Mouse (Mus musculus) forebrain, embryonic 10.5 days (tissue): ENCODE results near the gene Thnsl2. TPM values are rescaled to one million over a fixed set of nuclear protein-coding genes. Genes with fewer than 3 reads are reported as not detected.
A peak's percentile ranks its signal among the peaks of the same experiment; 100 is the strongest.

Experiments used
- DNase-seq: peaks from one replicate; pipeline ENCODE4 v3.0.0-alpha.2; 2017; ENCODE audit warnings: low spot score; ENCODE audit errors: extremely low spot score
- H3K27ac ChIP-seq: fragments of 300-500 bp; sonication (generic); 2 replicates; pipeline ENCODE4 v1.5.1; 2016; ENCODE audit warnings: mild to moderate bottlenecking
- H3K27me3 ChIP-seq: fragments of 300-500 bp; sonication (generic); 2 replicates; pipeline ENCODE4 v1.6.1; 2016; ENCODE audit warnings: mild to moderate bottlenecking; ENCODE audit not compliant: poor library complexity, severe bottlenecking
- H3K36me3 ChIP-seq: fragments of 300-500 bp; sonication (generic); replicated peaks from 2 replicates; pipeline ENCODE4 v1.6.1; 2016; ENCODE audit warnings: mild to moderate bottlenecking, moderate library complexity
- H3K4me1 ChIP-seq: fragments of 300-500 bp; sonication (generic); 2 replicates; pipeline ENCODE4 v1.6.1; 2016
- H3K4me3 ChIP-seq: fragments of 300-500 bp; sonication (generic); 2 replicates; pipeline ENCODE4 v1.5.1; 2016; ENCODE audit warnings: mild to moderate bottlenecking, moderate library complexity
- H3K9me3 ChIP-seq: fragments of 300-500 bp; sonication (generic); 2 replicates; pipeline ENCODE4 v1.6.1; 2016; ENCODE audit warnings: mild to moderate bottlenecking, moderate library complexity
- WGBS: fragments of 180-500 bp; shearing (Covaris S2); methylation state at CpG from one replicate; pipeline ENCODE4 v1.1.7; 2016; 5-methylcytosine and 5-hydroxymethylcytosine counted together
- polyA plus RNA-seq: library from polyadenylated mRNA; unstranded; fragments of >200 nt; fragmentation: Nextera tagmentation; extraction: Ambion mirVana; gene quantifications from 2 replicates; pipeline ENCODE4 v1.2.1, GENCODE M21; 2016

The Thnsl2 gene
- polyA plus RNA-seq, 1 experiment from 2014 or later = 4.7 TPM

DNA sequence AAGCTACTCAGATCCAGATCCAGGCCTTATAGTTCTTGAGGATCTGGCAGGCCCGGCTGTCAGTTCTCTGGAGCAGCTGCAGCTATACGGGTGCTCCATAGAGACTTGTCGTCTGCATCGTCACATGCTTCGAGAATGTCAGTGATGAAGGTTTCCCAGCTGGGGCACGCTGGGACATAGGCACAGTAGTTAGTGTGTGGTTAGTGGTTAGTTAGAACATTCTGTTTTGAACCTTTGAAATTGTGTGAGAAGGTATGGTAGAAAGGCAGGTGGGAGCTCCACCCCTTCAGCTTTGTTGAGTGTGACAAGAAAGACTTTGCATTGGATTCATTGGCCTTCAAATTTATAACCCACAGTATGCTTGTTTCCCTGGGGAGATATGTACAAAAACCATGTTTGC, 10.6 kb upstream of the Thnsl2 start:
- H3K36me3 ChIP-seq = no peaks in the 10 kb centered on the region
- H3K4me1 ChIP-seq = peaks cover 6% of the 10 kb centered on the region
- 88% methylated on average over 6 of the region's 6 CpGs for WGBS
- H3K9me3 ChIP-seq = no peaks in the 10 kb centered on the region
- no peak for DNase-seq
- no peaks in the 10 kb centered on the region for H3K27me3 ChIP-seq
- H3K4me3 ChIP-seq = no peak overlapping the region
- H3K27ac ChIP-seq = no peak overlapping the region

DNA sequence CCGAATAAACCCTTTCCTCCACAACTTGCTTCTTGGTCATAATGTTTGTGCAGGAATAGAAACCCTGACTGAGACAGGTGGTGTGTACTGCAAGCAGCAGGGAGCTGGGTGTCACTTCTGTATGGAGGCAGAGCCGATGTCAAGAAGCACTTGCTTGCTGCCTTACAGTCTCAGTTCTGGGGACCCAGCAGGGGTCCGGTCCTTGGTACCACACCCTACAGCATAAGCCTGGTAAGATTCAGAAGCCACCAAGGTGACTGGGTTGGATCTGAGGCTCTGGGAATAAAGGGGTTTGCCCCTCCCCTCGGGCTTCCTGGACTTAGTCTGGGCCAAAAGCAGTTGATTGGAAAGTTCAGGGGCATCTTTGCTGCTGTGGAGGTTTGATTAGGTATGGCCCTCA, 9.2 kb upstream of the Thnsl2 start:
- DNase-seq = no peak
- H3K4me3 ChIP-seq = no peak overlapping the region
- no peaks in the 10 kb centered on the region for H3K27me3 ChIP-seq
- 91% methylated on average over 4 of the region's 4 CpGs for WGBS
- H3K27ac ChIP-seq = no peak overlapping the region
- no peaks in the 10 kb centered on the region for H3K9me3 ChIP-seq
- no peaks in the 10 kb centered on the region for H3K36me3 ChIP-seq
- peaks cover 6% of the 10 kb centered on the region for H3K4me1 ChIP-seq

DNA sequence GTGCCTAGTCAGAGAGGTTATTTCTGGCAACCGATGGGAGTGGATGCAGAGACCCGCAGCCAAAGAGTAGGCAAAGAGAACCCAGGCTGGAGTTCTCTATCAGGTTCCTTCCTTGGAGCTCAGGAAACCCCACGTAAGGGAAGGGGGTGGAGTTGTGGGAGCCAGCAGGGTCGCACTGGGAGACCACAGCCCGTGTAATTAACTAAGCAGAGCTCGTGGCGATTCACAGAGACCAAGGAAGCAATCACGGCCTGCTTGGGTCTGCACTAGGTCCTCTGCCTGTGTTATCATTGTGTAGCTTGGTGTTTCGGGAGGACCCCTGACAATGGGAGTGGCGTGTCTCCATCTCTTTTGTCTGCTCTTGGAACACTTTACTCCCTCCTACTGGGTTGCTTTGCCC, 6.9 kb upstream of the Thnsl2 start:
- H3K9me3 ChIP-seq = no peaks in the 10 kb centered on the region
- H3K36me3 ChIP-seq = no peaks in the 10 kb centered on the region
- H3K4me3 ChIP-seq = no peak overlapping the region
- WGBS = 32% methylated on average over 10 of the region's 10 CpGs
- peaks cover 6% of the 10 kb centered on the region for H3K4me1 ChIP-seq
- DNase-seq = no peak
- H3K27me3 ChIP-seq = no peaks in the 10 kb centered on the region
- H3K27ac ChIP-seq = no peak overlapping the region

DNA sequence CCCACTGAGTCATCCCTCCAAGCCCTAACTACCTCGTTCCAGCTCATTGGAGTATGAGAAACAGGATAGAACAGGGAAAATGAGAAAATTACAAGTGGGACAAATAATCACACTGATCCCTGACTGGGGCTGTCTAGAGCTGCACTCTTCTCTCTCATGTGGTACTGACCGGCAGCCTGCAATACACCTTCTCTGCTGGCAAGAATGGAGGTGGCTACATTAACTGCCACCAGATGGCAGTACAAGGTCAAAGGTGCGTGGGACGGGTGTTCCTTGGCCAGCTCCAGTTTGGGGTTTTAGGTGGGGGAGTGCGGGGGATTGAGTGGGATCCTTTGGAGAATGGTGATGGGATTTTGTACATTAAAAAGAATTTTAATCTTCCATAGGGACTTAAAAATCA, 5.3 kb upstream of the Thnsl2 start:
- WGBS = 12% methylated on average over 5 of the region's 5 CpGs
- H3K4me3 ChIP-seq = no peak overlapping the region
- no peaks in the 10 kb centered on the region for H3K36me3 ChIP-seq

DNA sequence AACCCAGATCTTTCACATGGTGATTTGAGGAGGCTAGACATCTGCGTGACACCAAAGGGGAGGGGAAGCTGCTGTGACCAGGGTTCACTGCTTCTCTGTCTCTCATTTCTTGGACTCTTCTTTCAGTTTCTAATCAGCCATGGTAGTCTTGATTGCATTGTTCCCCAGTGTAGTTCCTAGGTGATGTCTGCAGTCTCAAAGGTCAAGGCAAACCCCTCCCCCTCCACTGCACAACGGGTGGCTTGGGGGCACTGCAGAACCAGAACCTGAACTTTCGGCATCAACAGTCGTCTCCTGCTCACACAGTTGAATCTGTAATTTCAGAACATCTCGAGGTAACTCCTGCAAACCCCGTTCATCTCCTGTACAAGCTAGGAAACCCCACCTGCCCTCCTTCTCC, 4.1 kb upstream of the Thnsl2 start:
- DNase-seq = no peak
- H3K9me3 ChIP-seq = no peaks in the 10 kb centered on the region
- no peaks in the 10 kb centered on the region for H3K36me3 ChIP-seq
- no peaks in the 10 kb centered on the region for H3K27me3 ChIP-seq
- no peak overlapping the region for H3K27ac ChIP-seq
- 82% methylated on average over 6 of the region's 6 CpGs for WGBS
- H3K4me3 ChIP-seq = no peak overlapping the region
- H3K4me1 ChIP-seq = peaks cover 15% of the 10 kb centered on the region

More for the DNA sequence above, 5.3 kb upstream of the Thnsl2 start:
- Histone ChIP-seq H3K27ac (no peak overlapping the region), H3K27me3 (no peaks in the 10 kb centered on the region), H3K9me3 (no peaks in the 10 kb centered on the region), H3K4me1 (peaks cover 6% of the 10 kb centered on the region)
- peak; percentile 66 for DNase-seq

DNA sequence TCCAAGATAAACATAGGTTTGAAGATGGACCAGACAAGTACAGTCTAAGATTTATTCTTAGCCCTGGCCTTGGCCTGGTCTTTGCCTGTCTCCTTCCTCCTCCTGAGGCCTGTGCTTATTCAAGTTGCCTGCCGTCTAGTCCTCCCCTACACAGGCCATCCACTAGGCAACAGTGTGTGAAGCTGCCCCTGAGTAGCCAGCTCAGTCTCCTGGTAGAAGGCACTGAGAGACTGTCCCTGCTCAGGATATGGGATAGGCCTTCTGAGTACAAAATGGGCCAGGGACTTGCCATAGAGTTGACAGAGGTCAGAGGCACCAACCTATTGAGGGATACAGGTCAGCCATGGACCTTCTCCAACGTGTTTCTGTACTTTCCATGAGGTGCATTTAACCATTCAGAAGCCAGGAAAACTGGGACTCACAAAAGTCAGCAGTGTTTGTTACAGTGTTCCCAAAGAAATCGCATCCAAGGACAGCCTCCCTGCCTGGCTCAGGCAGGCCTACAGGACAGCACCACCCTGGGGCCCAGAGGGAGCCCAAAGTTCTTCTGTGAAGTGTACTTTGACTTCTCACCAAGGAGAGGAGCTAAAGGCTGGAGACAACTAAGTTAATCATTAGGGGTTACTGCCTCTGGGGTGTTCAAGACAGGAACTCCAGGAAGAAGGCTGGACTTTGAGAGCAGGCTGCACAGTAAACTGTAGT, 1.2 kb upstream of the Thnsl2 start:
- WGBS = 77% methylated on average over 3 of the region's 3 CpGs
- Histone ChIP-seq H3K4me1 (peaks cover 14% of the 10 kb centered on the region), H3K27ac (no peak overlapping the region), H3K9me3 (no peaks in the 10 kb centered on the region; the same call in 1 of the 2 replicates), H3K27me3 (peaks cover 14% of the 10 kb centered on the region), H3K36me3 (no peaks in the 10 kb centered on the region), H3K4me3 (no peak overlapping the region)
- DNase-seq = no peak

DNA sequence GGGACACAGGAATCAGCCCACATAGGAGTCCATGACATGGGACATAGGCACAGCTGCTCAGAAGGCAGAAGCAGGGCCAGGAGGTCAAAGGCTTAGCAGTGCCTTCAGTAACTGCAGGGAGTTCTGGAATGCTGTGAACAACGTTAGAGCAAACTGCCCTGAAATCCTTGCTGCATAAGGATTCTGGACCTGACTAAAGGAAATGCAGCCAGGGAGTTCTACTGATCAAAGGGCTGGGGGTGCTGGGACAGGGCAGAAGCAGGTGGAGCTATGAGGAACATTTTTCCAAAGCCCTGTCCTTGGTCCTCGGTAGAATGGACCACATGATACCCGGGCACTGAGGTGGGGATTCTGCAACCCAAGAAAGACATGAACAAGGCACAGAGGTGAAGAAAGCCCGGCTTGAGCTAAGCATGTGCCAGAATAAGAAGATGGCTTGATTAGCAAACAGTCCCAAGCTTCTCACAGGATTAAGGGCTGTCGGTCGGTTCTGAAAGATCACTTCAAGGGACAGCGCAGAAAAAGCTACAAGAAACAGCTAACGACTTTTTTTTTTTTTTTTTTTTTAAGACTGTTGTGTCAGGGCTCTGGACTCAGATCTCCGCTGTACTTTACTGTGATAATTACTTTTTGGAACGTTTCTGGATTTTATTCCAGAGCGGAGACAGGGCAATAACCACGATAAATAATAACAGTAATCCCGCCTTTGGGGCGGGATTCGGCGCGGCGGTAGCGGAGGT, 915 bp downstream of the Thnsl2 start:
- H3K27ac ChIP-seq = peak overlapping the region; percentile 87

DNA sequence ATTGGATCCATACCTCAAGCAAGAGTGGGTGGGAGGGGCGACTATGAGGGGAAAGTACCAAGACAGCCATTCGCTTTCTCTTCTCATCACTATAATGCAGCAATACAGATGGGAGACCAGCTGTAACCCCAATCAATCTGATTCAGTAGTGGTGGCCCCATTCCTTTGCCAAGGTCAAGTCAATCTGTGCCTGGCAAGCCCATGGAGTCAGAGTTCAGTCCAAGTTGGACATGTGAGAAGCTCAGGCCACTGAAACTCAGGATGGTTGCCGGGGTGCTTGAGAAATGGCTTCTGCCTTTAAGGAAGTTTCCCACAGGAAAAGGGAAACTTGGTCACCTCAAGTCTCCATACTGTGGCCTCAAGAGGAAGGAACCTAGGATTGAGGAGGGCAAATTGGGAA, 9.2 kb downstream of the Thnsl2 start:
- DNase-seq = no peak
- Histone ChIP-seq H3K4me3 (no peak overlapping the region), H3K36me3 (no peaks in the 10 kb centered on the region), H3K9me3 (no peaks in the 10 kb centered on the region), H3K4me1 (no peaks in the 10 kb centered on the region), H3K27me3 (no peaks in the 10 kb centered on the region), H3K27ac (no peak overlapping the region)
- WGBS = 84% methylated on average over 3 of the region's 3 CpGs

More for the DNA sequence above, 915 bp downstream of the Thnsl2 start:
- Histone ChIP-seq H3K36me3 (no peaks in the 10 kb centered on the region), H3K4me1 (peaks cover 14% of the 10 kb centered on the region), H3K27me3 (peaks cover 14% of the 10 kb centered on the region), H3K4me3 (peak overlapping the region; percentile 71), H3K9me3 (no peaks in the 10 kb centered on the region; the same call in 1 of the 2 replicates)
- DNase-seq = no peak
- 2% methylated on average over 19 of the region's 19 CpGs for WGBS

DNA sequence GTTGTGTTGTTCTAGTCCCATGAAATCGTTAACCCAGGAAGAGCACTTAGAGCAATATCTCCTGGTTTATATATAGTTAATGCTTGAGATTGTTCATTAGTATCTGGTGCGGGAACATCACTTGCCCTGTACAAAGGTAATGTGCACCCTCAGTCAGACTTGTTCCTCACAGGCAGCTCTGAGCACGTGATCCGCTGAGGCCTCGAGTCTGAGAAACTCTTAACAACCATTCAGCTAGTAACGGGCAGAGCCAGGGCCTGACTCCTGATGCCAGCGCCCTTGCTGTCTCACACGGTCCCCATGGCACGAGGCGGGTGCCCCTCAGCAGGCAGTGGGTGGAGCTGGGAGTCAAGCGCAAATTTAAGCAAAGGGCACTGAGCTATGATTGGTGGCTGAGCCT, 10.7 kb downstream of the Thnsl2 start:
- Histone ChIP-seq H3K4me3 (no peak overlapping the region), H3K9me3 (no peaks in the 10 kb centered on the region), H3K36me3 (no peaks in the 10 kb centered on the region), H3K27ac (no peak overlapping the region), H3K4me1 (no peaks in the 10 kb centered on the region), H3K27me3 (no peaks in the 10 kb centered on the region)
- DNase-seq = no peak
- WGBS = 83% methylated on average over 11 of the region's 11 CpGs

DNA sequence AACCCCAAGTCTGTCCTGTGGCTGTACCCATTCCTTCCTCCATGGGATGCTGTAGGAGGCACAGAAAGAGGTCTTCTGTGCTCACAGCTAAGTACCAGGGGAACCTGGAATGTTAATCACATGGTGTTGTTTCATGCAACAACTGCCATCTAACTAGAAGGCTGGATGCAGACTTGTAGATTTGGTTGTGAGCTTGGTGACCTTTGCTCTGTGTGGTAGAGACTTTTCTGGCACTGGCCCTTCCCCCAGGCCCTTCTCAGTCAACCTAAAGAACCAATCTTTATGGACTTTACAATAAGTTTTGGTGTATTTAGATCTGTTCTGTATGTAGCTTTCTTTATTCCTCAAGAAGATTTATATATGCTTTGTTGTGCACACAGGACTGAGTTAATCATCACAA, 13.2 kb downstream of the Thnsl2 start:
- H3K9me3 ChIP-seq = no peaks in the 10 kb centered on the region
- H3K4me1 ChIP-seq = no peaks in the 10 kb centered on the region
- H3K36me3 ChIP-seq = no peaks in the 10 kb centered on the region
- no peaks in the 10 kb centered on the region for H3K27me3 ChIP-seq
- H3K27ac ChIP-seq = no peak overlapping the region
- no peak overlapping the region for H3K4me3 ChIP-seq
- no peak for DNase-seq

DNA sequence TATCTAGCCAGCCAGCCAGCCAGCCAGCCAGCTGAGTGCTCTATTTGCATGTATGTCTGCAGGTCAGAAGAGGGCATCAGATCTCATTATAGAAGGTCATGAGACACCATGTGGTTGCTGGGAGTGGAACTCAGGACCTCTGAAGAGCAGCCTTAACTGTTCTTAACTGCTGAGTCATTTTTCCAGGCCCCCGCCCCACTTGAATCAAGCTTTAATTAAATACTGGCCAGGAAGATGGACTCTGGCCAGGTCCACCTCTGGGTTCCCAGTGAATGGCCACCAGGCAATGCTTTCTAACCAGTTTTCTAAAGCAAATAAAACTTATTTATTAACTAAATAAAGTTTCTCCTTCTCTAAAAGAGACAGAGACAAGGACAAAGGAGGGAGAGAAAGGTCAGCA, 14.0 kb downstream of the Thnsl2 start:
- WGBS = 89% methylated on average over 1 of the region's 1 CpGs

DNA sequence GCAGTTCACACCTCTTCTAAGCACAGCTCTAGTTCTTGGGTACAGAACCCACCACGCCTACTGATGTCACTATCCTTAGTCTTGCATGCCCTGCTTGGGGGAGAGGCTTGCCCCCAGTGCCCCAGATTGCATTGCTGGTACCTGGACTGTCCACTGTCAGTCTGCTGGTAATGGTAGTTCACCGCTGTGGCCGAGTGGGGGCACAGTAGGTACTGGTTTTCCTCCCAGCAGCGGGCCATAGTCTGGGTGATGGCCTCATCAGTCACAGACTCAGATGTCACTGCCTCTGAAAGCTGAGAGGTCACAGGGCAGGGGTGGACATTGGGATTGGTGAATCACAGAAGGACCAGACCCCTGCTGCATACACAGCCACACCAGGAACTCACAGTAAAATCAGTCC, 15.2 kb downstream of the Thnsl2 start:
- Histone ChIP-seq H3K4me1 (no peaks in the 10 kb centered on the region), H3K4me3 (no peak overlapping the region), H3K27me3 (no peaks in the 10 kb centered on the region), H3K36me3 (no peaks in the 10 kb centered on the region), H3K27ac (no peak overlapping the region), H3K9me3 (no peaks in the 10 kb centered on the region)
- DNase-seq = no peak
- 40% methylated on average over 4 of the region's 4 CpGs for WGBS

More for the DNA sequence above, 14.0 kb downstream of the Thnsl2 start:
- H3K4me3 ChIP-seq = no peak overlapping the region
- no peak for DNase-seq
- H3K36me3 ChIP-seq = no peaks in the 10 kb centered on the region
- no peak overlapping the region for H3K27ac ChIP-seq
- no peaks in the 10 kb centered on the region for H3K9me3 ChIP-seq
- no peaks in the 10 kb centered on the region for H3K4me1 ChIP-seq
- no peaks in the 10 kb centered on the region for H3K27me3 ChIP-seq

DNA sequence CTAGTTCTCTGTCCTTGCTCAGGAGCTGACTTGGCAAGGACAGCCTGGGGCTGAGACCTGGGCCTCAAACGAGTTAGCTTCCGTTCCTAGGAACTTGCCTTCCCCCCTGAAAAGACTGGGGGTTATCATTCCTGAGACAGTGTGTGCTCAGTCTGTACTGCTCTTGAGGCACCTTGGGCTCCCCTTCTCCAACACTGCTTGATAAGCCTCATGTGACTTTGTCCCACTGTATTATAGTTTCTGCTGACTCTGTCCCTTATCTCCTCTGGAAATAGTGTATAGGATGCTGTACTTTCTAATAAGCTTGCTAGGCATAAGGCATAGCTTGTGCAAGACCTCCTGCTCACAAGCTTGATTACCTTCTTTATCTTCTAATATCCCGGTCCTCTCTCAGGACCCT, 17.9 kb downstream of the Thnsl2 start:
- Histone ChIP-seq H3K27me3 (no peaks in the 10 kb centered on the region), H3K36me3 (no peaks in the 10 kb centered on the region), H3K4me1 (no peaks in the 10 kb centered on the region), H3K4me3 (no peak overlapping the region), H3K9me3 (no peaks in the 10 kb centered on the region), H3K27ac (no peak overlapping the region)
- WGBS = 66% methylated on average over 3 of the region's 3 CpGs
- DNase-seq = no peak
